Mouse (Mus musculus): ENCODE results near the gene Myl9. TPM values are rescaled to one million over a fixed set of nuclear protein-coding genes. Genes with fewer than 3 reads are reported as not detected.

Myl9 gene
- polyA plus RNA-seq, 1 experiment from 2014 or later = 310 TPM

GRCm38 (mm10) chr2:156760843-156761505 is 14.2 kb upstream of the Myl9 start:
- no peak overlapping the region for H3K4me2 ChIP-seq (ENCODE audit: low read depth, low read length)
- H3K4me1 ChIP-seq (ENCODE audit: control insufficient read depth, insufficient read depth, low read length) = no peaks in the 10 kb centered on the region
- no peak overlapping the region for H3K4me3 ChIP-seq (ENCODE audit: low read depth, low read length)
- DNase-seq (ENCODE audit: low spot score) = no peak
- WGBS = 87% methylated on average over 5 of the region's 5 CpGs
- no peak for ATAC-seq (ENCODE audit: low read depth)
- peaks cover 84% of the 10 kb centered on the region for H3K36me3 ChIP-seq (ENCODE audit: control insufficient read depth, insufficient read depth, low read length)
- H3K9ac ChIP-seq (ENCODE audit: low read depth, low read length) = no peak overlapping the region
- H3K9me3 ChIP-seq (ENCODE audit: control insufficient read depth, low read length) = 0 out of 2 replicates have a peak, but pooled peaks cover 8% of the 10 kb centered on the region
- no peaks in the 10 kb centered on the region for H3K27me3 ChIP-seq (replicated peaks; ENCODE audit: control insufficient read depth, insufficient read depth, low read length)
- H3K27ac ChIP-seq (replicated peaks; ENCODE audit: low read depth, low read length) = no peak overlapping the region

GRCm38 (mm10) chr2:156761521-156762278 is 13.5 kb upstream of the Myl9 start:
- Histone ChIP-seq H3K9me3 (ENCODE audit: control insufficient read depth, low read length) (0 out of 2 replicates have a peak, but pooled peaks cover 5% of the 10 kb centered on the region), H3K27ac (replicated peaks; ENCODE audit: low read depth, low read length) (no peak overlapping the region), H3K27me3 (replicated peaks; ENCODE audit: control insufficient read depth, insufficient read depth, low read length) (no peaks in the 10 kb centered on the region), H3K4me2 (ENCODE audit: low read depth, low read length) (no peak overlapping the region), H3K4me1 (ENCODE audit: control insufficient read depth, insufficient read depth, low read length) (no peaks in the 10 kb centered on the region), H3K36me3 (ENCODE audit: control insufficient read depth, insufficient read depth, low read length) (peaks cover 77% of the 10 kb centered on the region), H3K9ac (ENCODE audit: low read depth, low read length) (no peak overlapping the region), H3K4me3 (ENCODE audit: low read depth, low read length) (no peak overlapping the region)
- no peak for ATAC-seq (ENCODE audit: low read depth)
- 94% methylated on average over 17 of the region's 17 CpGs for WGBS
- no peak for DNase-seq (ENCODE audit: low spot score)

- no peak overlapping the region for H3K4me2 ChIP-seq (ENCODE audit: low read depth, low read length)
- H3K27ac ChIP-seq (replicated peaks; ENCODE audit: low read depth, low read length) = no peak overlapping the region
- ATAC-seq (ENCODE audit: low read depth) (no peak), DNase-seq (ENCODE audit: low spot score) (no peak)
- H3K27me3 ChIP-seq (replicated peaks; ENCODE audit: control insufficient read depth, insufficient read depth, low read length) = no peaks in the 10 kb centered on the region
- no peak overlapping the region for H3K9ac ChIP-seq (ENCODE audit: low read depth, low read length)
- H3K36me3 ChIP-seq (ENCODE audit: control insufficient read depth, insufficient read depth, low read length) = peaks cover 69% of the 10 kb centered on the region
- H3K9me3 ChIP-seq (ENCODE audit: control insufficient read depth, low read length) = 0 out of 2 replicates have a peak, but pooled peaks cover 4% of the 10 kb centered on the region
- WGBS = 90% methylated on average over 21 of the region's 21 CpGs
- H3K4me1 ChIP-seq (ENCODE audit: control insufficient read depth, insufficient read depth, low read length) = no peaks in the 10 kb centered on the region
- no peak overlapping the region for H3K4me3 ChIP-seq (ENCODE audit: low read depth, low read length)
These were observed 12.7 kb upstream of the Myl9 start for GRCm38 (mm10) chr2:156762499-156762898.

- peaks cover 63% of the 10 kb centered on the region for H3K36me3 ChIP-seq (ENCODE audit: control insufficient read depth, insufficient read depth, low read length)
- 84% methylated on average over 11 of the region's 11 CpGs for WGBS
- DNase-seq (ENCODE audit: low spot score) = no peak
These were observed 12.1 kb upstream of the Myl9 start for GRCm38 (mm10) chr2:156763101-156763500.

GRCm38 (mm10) chr2:156764022-156764421 is 11.2 kb upstream of the Myl9 start:
- ATAC-seq (ENCODE audit: low read depth) = peak; percentile 19; the same call in 1 of the 2 replicates
- Histone ChIP-seq H3K4me3 (ENCODE audit: low read depth, low read length) (no peak overlapping the region), H3K27ac (replicated peaks; ENCODE audit: low read depth, low read length) (no peak overlapping the region), H3K9me3 (ENCODE audit: control insufficient read depth, low read length) (no peaks in the 10 kb centered on the region), H3K9ac (ENCODE audit: low read depth, low read length) (no peak overlapping the region), H3K36me3 (ENCODE audit: control insufficient read depth, insufficient read depth, low read length) (peaks cover 54% of the 10 kb centered on the region), H3K4me2 (ENCODE audit: low read depth, low read length) (no peak overlapping the region), H3K27me3 (replicated peaks; ENCODE audit: control insufficient read depth, insufficient read depth, low read length) (no peaks in the 10 kb centered on the region), H3K4me1 (ENCODE audit: control insufficient read depth, insufficient read depth, low read length) (no peaks in the 10 kb centered on the region)
- WGBS = 92% methylated on average over 10 of the region's 10 CpGs
- no peak for DNase-seq (ENCODE audit: low spot score)

More at GRCm38 (mm10) chr2:156763101-156763500, 12.1 kb upstream of the Myl9 start:
- no peaks in the 10 kb centered on the region for H3K4me1 ChIP-seq (ENCODE audit: control insufficient read depth, insufficient read depth, low read length)
- no peak overlapping the region for H3K4me3 ChIP-seq (ENCODE audit: low read depth, low read length)
- H3K9me3 ChIP-seq (ENCODE audit: control insufficient read depth, low read length) = no peaks in the 10 kb centered on the region
- H3K27ac ChIP-seq (replicated peaks; ENCODE audit: low read depth, low read length) = no peak overlapping the region
- no peak overlapping the region for H3K4me2 ChIP-seq (ENCODE audit: low read depth, low read length)
- H3K9ac ChIP-seq (ENCODE audit: low read depth, low read length) = no peak overlapping the region
- H3K27me3 ChIP-seq (replicated peaks; ENCODE audit: control insufficient read depth, insufficient read depth, low read length) = no peaks in the 10 kb centered on the region
- no peak for ATAC-seq (ENCODE audit: low read depth)

GRCm38 (mm10) chr2:156764747-156765146 is 10.5 kb upstream of the Myl9 start:
- peak overlapping the region; percentile 15 for H3K27ac ChIP-seq (replicated peaks; ENCODE audit: low read depth, low read length)
- H3K9ac ChIP-seq (ENCODE audit: low read depth, low read length) = no peak overlapping the region
- 61% methylated on average over 3 of the region's 4 CpGs for WGBS
- DNase-seq (ENCODE audit: low spot score) (no peak), ATAC-seq (ENCODE audit: low read depth) (no peak)
- H3K27me3 ChIP-seq (replicated peaks; ENCODE audit: control insufficient read depth, insufficient read depth, low read length) = no peaks in the 10 kb centered on the region
- peaks cover 46% of the 10 kb centered on the region for H3K36me3 ChIP-seq (ENCODE audit: control insufficient read depth, insufficient read depth, low read length)
- no peaks in the 10 kb centered on the region for H3K4me1 ChIP-seq (ENCODE audit: control insufficient read depth, insufficient read depth, low read length)
- H3K9me3 ChIP-seq (ENCODE audit: control insufficient read depth, low read length) = no peaks in the 10 kb centered on the region
- H3K4me2 ChIP-seq (ENCODE audit: low read depth, low read length) = no peak overlapping the region
- no peak overlapping the region for H3K4me3 ChIP-seq (ENCODE audit: low read depth, low read length)

- H3K27ac ChIP-seq (replicated peaks; ENCODE audit: low read depth, low read length) = no peak overlapping the region
- no peak overlapping the region for H3K4me2 ChIP-seq (ENCODE audit: low read depth, low read length)
- H3K4me3 ChIP-seq (ENCODE audit: low read depth, low read length) = no peak overlapping the region
- H3K27me3 ChIP-seq (replicated peaks; ENCODE audit: control insufficient read depth, insufficient read depth, low read length) = no peaks in the 10 kb centered on the region
- WGBS = 70% methylated on average over 8 of the region's 8 CpGs
- no peak for ATAC-seq (ENCODE audit: low read depth)
- no peak for DNase-seq (ENCODE audit: low spot score)
- H3K9ac ChIP-seq (ENCODE audit: low read depth, low read length) = no peak overlapping the region
- H3K9me3 ChIP-seq (ENCODE audit: control insufficient read depth, low read length) = no peaks in the 10 kb centered on the region
- H3K36me3 ChIP-seq (ENCODE audit: control insufficient read depth, insufficient read depth, low read length) = peaks cover 38% of the 10 kb centered on the region
- no peaks in the 10 kb centered on the region for H3K4me1 ChIP-seq (ENCODE audit: control insufficient read depth, insufficient read depth, low read length)
These were observed 9.6 kb upstream of the Myl9 start for GRCm38 (mm10) chr2:156765593-156765992.

- Histone ChIP-seq H3K36me3 (ENCODE audit: control insufficient read depth, insufficient read depth, low read length) (peaks cover 30% of the 10 kb centered on the region), H3K4me2 (ENCODE audit: low read depth, low read length) (no peak overlapping the region), H3K27ac (replicated peaks; ENCODE audit: low read depth, low read length) (no peak overlapping the region), H3K9ac (ENCODE audit: low read depth, low read length) (no peak overlapping the region), H3K9me3 (ENCODE audit: control insufficient read depth, low read length) (no peaks in the 10 kb centered on the region), H3K4me3 (ENCODE audit: low read depth, low read length) (no peak overlapping the region), H3K27me3 (replicated peaks; ENCODE audit: control insufficient read depth, insufficient read depth, low read length) (no peaks in the 10 kb centered on the region), H3K4me1 (ENCODE audit: control insufficient read depth, insufficient read depth, low read length) (no peaks in the 10 kb centered on the region)
- DNase-seq (ENCODE audit: low spot score) = no peak
- WGBS = 71% methylated on average over 10 of the region's 10 CpGs
- ATAC-seq (ENCODE audit: low read depth) = no peak
These were observed 8.8 kb upstream of the Myl9 start for GRCm38 (mm10) chr2:156766227-156767019.
